Mouse (Mus musculus): ENCODE measurements around the gene Fgd6.
A peak's percentile ranks its signal among the peaks of the same experiment; 100 is the strongest.

DNA sequence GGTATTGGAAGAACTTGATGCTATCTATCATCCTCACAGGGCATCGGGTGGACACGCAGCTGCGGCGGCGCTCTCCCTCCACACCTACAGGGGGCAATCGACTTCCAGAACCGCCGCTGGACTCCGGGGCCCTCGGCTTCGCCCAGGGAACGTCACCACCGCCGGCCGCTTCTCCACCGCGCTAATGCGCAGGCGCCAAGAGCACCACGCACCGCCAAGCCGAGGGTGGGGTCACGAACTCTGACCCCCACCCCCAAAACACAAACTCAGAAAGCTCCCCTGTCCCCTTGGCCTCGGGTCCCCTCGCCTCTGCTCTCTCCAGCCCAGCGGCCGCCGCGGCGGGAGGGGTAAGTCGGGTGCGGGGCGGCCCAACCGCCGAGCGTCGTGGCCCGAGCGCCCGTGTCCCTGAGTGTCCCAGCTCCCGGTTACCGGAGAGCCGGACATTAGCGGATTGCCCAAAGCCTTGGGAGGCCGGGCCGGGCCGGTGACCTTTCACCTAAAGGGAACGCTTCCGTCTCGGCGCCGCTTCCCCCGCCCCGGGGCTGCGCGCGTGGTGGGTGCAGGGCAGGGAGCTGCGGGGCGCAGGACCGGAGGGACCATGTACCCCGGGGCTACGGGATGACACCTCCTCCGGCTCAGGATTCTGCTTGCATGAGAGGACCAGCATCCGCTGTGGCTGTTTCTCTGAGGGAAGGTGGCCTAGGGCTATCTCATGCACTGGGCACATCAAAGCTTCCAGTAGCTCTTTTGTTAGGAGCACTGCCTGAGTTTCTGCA is 112.1 kb downstream of the Fgd6 start, which contains the start of gene Nr2c1:
- TF ChIP-seq CTCF (IDR thresholded peaks at IDR 0.05; ENCODE audit: borderline replicate concordance, control insufficient read depth, extremely low read depth, insufficient read depth, low read length, poor library complexity), result peak; percentile 47; the same call in 1 of the 2 replicates
- no peak for TF ChIP-seq POLR2A (IDR thresholded peaks at IDR 0.05; ENCODE audit: control insufficient read depth, extremely low read depth, insufficient read depth, low read length, poor library complexity)
